Mouse (Mus musculus): ENCODE measurements at regions not wholly inside any gene's neighbourhood (a gene's known extent, or its start where the extent isn't known, plus 50 kb on each side); places are given as distances from the start of the nearest gene placed in this dataset.

- DNase-seq (ENCODE audit: low read depth, low spot score): no peak
Measured at GRCm38 (mm10) chr14:68246966-68247365, 1047.1 kb downstream of the Synb start.

- no peak for DNase-seq (ENCODE audit: low read depth, low spot score)
Measured at GRCm38 (mm10) chr14:68240146-68240545, 1054.0 kb downstream of the Synb start.

GRCm38 (mm10) chr14:68224152-68224551, 1069.9 kb downstream of the Synb start:
- no peak for DNase-seq (ENCODE audit: low read depth, low spot score)

- DNase-seq (ENCODE audit: low read depth, low spot score): no peak
Measured at GRCm38 (mm10) chr14:68219025-68219595, 1075.0 kb downstream of the Synb start.

- no peak for DNase-seq (ENCODE audit: low read depth, low spot score)
Measured at GRCm38 (mm10) chr14:68218471-68218870, 1075.6 kb downstream of the Synb start.

GRCm38 (mm10) chr14:68217986-68218385, 1076.1 kb downstream of the Synb start:
- DNase-seq (ENCODE audit: low read depth, low spot score): no peak

DNA sequence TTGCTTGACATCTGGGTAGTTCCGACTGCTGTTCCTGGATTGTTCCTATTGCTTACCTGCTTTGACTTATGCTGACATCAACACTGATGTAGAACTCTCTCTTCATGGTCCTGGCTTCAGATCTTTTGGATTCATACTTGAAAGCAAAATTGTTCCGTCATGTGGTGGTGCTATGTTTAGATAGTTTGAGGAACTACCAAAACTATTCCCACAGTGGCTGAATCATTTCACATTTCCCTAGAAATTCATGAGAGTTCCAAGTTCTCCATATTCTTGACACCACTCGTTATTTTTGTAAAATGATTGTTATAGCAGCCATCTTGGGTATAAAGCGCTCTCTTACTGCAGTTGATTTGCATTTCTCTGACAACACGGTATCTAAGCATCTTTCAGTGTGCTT, 1080.2 kb downstream of the Synb start:
- no peak for DNase-seq (ENCODE audit: low read depth, low spot score)

DNA sequence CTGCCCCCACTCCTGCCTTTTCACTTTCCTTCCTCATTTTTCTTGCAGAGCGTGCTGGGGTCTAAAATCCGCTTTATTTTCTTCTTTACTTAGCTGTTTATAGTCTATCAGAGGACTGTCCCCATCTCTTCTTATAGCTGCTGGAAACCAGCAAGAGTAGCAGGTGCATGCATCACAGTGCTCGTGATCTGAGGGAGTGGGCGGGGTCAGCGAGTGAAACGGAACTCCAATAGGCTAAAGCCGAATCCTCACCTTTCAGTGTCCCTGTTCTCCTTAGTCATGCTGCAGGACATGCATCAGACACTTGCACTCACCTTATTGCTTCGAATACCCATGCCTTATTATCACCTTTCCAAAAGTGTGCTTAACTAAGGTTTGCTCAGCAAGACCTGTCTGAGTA, 1095.3 kb downstream of the Synb start:
- no peak for DNase-seq (ENCODE audit: low read depth, low spot score)

DNA sequence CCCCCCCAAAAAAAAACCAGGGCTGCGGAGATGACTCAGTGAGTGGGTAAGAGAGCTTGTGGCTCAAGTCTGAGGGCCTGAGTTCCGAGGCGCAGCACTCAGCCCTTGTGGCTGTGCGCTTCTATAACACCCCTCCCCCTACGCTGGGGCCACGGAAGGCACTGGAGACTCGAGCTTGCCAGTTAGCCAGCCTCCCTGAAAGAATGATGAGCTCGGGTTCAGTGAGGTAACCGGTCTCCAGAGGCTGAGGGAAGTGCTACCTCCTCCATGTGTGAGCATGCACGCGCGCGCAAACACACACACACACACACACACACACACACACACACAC, 1096.7 kb downstream of the Synb start:
- no peak for DNase-seq (ENCODE audit: low read depth, low spot score)

- DNase-seq (ENCODE audit: low read depth, low spot score): no peak
Measured at GRCm38 (mm10) chr14:68196762-68197469, 1097.2 kb downstream of the Synb start.

DNA sequence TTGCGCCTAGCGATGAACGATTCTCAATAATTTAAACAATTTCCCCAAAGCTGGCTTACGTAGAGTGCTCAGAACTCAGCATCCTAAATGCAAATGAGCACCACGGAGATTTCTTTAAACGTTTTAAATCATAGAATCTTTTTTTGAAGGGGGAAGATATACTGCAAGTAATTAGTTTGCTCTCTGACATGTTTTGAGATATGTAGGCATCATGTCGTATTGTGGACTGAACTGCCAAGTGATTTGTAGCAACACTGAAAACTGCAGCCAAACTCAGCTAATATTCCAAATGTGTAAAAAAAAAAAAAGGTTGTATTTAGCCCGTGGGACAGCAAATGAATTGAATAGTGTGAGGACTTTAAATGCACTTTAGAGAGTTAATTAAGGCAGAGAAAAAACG, 1097.9 kb downstream of the Synb start:
- no peak for DNase-seq (ENCODE audit: low read depth, low spot score)

DNA sequence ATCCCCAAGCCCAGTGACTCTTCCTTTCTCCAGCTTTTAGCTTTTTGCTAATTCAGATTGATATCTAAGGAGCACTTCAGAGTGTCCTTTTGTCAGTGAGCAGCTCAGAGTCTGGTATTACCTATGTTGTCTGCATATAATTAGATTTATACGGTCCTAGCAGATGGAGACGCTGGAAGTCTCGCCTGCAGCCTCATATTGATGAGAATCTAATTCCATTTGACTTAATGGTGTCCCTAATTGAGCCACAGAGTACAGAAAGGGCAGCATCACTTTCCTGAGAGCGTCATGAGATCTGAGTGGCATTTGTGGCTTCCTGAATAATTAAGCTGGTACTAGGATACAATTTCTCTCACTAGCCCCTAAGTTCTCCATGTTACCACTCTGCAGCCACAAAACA, 1104.2 kb downstream of the Synb start:
- no peak for DNase-seq (ENCODE audit: low read depth, low spot score)

DNA sequence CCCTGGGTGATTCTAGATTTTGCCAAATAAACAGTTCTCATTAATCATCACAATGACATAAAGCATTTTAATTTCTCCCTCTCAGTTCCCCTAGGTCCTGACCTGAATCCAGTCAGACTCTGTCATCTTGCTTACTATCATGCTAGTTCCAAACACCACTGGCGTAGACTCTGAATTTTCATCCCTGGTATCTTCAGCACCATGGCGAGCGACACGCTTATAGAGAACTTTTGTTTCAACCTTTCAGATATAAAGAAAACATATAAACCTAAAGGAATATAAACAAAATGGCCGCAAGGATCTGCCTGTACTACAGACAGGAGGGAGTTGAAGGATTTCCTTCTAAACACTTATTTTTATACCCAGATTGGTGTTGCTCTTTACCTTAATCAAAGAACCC, 1105.8 kb downstream of the Synb start:
- DNase-seq (ENCODE audit: low read depth, low spot score): no peak

DNA sequence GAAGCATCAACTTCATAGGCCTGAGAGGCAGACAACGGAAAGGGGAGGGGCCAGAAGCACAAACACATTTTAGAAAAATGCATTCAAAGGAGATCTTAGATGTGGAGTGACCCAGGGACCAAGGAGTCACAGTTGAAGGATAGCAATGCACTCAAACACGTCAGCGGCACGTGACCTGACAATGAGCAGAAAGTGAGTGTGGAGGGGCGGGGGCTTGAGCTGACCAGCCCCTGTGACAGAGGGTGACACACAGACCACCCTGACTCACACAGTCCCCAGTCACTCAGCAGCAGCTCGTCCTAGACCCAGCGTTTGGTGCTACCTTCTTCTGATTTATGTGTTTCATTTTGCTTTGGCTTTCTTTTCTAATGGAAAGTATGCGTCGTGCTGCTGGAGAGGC, 1111.5 kb downstream of the Synb start:
- no peak for DNase-seq (ENCODE audit: low read depth, low spot score)

- DNase-seq (ENCODE audit: low read depth, low spot score): no peak
Measured at GRCm38 (mm10) chr14:68181168-68181567, 1112.9 kb downstream of the Synb start.

All from brain, embryonic 18.5 days (tissue).